Mouse (Mus musculus): ENCODE results near the gene Galnt7. TPM values are rescaled to one million over a fixed set of nuclear protein-coding genes. Genes with fewer than 3 reads are reported as not detected.
A peak's percentile ranks its signal among the peaks of the same experiment; 100 is the strongest.

Gene Galnt7
- polyA plus RNA-seq (2015; fragmentation: Nextera tagmentation; extraction: Ambion mirVana), result 8.7 and 11.3 TPM in 2 replicates

DNA sequence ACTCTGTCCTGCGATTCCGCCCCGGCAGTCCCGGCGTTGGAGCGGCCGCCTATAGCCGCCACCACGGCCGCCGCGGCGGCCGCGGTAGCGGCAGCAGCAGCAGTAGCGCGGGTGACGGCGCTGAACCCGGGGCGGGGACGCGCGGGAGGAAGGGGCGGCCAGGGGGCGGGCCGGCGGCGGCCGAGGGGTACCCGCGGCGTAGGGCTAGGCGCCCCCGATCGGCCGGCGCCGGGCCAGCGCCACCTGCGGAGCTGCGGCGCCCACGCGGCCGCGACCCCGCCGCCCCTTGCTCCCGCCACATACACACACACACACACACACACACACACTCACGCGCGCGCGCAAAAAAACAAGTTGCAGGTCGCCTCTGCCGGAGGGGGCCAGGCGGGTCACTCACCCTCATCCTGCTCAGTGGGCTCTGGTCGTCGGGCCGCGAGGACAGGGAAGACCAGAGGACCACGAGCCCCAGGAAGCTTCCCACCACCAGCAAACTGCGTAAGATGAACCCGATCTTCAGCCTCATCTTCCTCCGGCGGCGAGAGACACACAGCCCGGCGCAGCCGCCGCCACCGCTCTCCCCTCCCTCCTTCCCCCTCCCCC, at the start of gene Galnt7:
Gene Galnt7 (minus strand): TSS at position 577 of the 600 bp plus-strand sequence.
- H3K27ac ChIP-seq (ENCODE audit: low read length), result peak within 1 kb of the TSS; percentile 83
- H3K4me2 ChIP-seq (ENCODE audit: low read length), result peak within 1 kb of the TSS; percentile 80
- no peaks in the 10 kb centered on the region for H3K27me3 ChIP-seq (replicated peaks; ENCODE audit: control insufficient read depth, insufficient read depth, low read length)
- peaks cover 12% of the 10 kb centered on the region for H3K4me1 ChIP-seq (replicated peaks; ENCODE audit: control insufficient read depth, insufficient read depth, low read length)
- H3K36me3 ChIP-seq (ENCODE audit: control insufficient read depth, insufficient read depth), result no peaks in the 10 kb centered on the region
- peak within 1 kb of the TSS; percentile 97 for H3K9ac ChIP-seq (replicated peaks; ENCODE audit: low read depth, low read length)
- under 1% methylated on average over 39 of the region's 74 CpGs for WGBS
- peak within 1 kb of the TSS; percentile 88 for H3K4me3 ChIP-seq (replicated peaks; ENCODE audit: low read length)
- H3K9me3 ChIP-seq (ENCODE audit: control insufficient read depth, low read length), result no peaks in the 10 kb centered on the region
- ATAC-seq, result peak; percentile 87

DNA sequence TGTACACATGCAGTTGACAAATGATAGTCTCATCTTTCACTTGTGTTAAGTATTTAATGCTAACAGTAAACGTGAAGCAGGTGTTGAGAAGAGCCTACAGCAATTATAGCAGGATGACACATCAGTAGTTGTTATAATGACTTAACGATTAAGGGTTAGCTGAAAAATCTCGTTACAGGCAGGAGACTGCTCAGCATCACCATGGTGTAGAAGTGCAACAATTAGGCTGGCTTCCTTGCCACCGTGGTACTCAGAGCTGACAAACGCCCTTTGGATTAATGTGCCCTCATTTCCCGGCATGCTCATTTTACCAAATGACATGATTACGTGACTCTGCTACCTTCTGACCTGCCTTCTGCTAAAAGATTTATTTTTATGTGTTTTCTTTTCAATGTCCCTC, 35.8 kb upstream of the Galnt7 start:
- Histone ChIP-seq H3K9me3 (ENCODE audit: control insufficient read depth, low read length) (no peaks in the 10 kb centered on the region), H3K27me3 (replicated peaks; ENCODE audit: control insufficient read depth, insufficient read depth, low read length) (no peaks in the 10 kb centered on the region), H3K36me3 (ENCODE audit: control insufficient read depth, insufficient read depth) (no peaks in the 10 kb centered on the region), H3K4me1 (replicated peaks; ENCODE audit: control insufficient read depth, insufficient read depth, low read length) (no peaks in the 10 kb centered on the region), H3K27ac (ENCODE audit: low read length) (no peak overlapping the region), H3K4me2 (ENCODE audit: low read length) (no peak overlapping the region), H3K9ac (replicated peaks; ENCODE audit: low read depth, low read length) (no peak overlapping the region), H3K4me3 (replicated peaks; ENCODE audit: low read length) (no peak overlapping the region)
- no peak for ATAC-seq
- WGBS, result 24% methylated on average over 7 of the region's 7 CpGs

DNA sequence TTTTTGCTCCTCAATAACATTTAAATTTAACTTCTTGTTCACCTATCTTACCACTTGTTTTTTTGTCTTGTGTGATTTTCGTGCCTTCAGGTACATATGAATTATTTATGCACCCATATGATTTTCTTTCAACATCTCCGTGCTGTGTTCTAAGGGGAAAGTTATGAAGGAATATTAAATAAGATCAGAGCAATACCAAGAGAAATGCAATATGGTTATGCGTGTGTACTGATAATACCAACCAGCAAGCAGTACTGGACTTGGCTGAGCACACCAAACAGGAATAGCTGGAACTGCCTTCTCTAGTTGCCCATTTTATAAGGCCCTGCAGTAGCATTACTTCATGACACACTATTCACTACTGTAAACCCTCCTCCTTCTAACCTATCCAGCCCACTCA, 33.0 kb upstream of the Galnt7 start:
- Histone ChIP-seq H3K4me2 (ENCODE audit: low read length) (no peak overlapping the region), H3K27me3 (replicated peaks; ENCODE audit: control insufficient read depth, insufficient read depth, low read length) (no peaks in the 10 kb centered on the region), H3K9ac (replicated peaks; ENCODE audit: low read depth, low read length) (no peak overlapping the region), H3K27ac (ENCODE audit: low read length) (no peak overlapping the region), H3K4me1 (replicated peaks; ENCODE audit: control insufficient read depth, insufficient read depth, low read length) (no peaks in the 10 kb centered on the region), H3K9me3 (ENCODE audit: control insufficient read depth, low read length) (no peaks in the 10 kb centered on the region), H3K4me3 (replicated peaks; ENCODE audit: low read length) (no peak overlapping the region), H3K36me3 (ENCODE audit: control insufficient read depth, insufficient read depth) (no peaks in the 10 kb centered on the region)
- ATAC-seq, result no peak
- 88% methylated on average over 3 of the region's 3 CpGs for WGBS

DNA sequence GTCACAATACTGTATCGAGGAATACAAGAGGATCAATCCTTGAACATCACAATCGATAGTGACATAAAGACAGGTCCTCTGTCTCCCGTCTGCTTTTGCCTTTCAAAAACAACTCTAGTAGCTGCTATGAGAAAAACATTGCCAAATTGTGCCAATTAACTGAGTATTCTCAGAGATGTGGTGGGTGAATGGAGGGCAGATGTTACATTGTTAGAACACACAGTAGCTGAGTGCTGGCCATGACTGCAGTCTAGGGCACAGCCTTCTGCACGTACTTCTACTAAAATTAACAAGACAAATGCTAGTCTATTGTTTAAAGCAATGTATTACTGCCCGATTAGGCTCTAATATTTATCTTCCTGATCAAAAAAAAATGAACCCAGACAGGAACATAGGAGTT, 27.2 kb upstream of the Galnt7 start:
- Histone ChIP-seq H3K4me2 (ENCODE audit: low read length) (no peak overlapping the region), H3K9me3 (ENCODE audit: control insufficient read depth, low read length) (no peaks in the 10 kb centered on the region), H3K4me3 (replicated peaks; ENCODE audit: low read length) (no peak overlapping the region), H3K27me3 (replicated peaks; ENCODE audit: control insufficient read depth, insufficient read depth, low read length) (no peaks in the 10 kb centered on the region), H3K4me1 (replicated peaks; ENCODE audit: control insufficient read depth, insufficient read depth, low read length) (no peaks in the 10 kb centered on the region), H3K9ac (replicated peaks; ENCODE audit: low read depth, low read length) (no peak overlapping the region), H3K27ac (ENCODE audit: low read length) (no peak overlapping the region), H3K36me3 (ENCODE audit: control insufficient read depth, insufficient read depth) (no peaks in the 10 kb centered on the region)
- 38% methylated on average over 5 of the region's 5 CpGs for WGBS
- peak; percentile 47; the same call in 1 of the 2 replicates for ATAC-seq

DNA sequence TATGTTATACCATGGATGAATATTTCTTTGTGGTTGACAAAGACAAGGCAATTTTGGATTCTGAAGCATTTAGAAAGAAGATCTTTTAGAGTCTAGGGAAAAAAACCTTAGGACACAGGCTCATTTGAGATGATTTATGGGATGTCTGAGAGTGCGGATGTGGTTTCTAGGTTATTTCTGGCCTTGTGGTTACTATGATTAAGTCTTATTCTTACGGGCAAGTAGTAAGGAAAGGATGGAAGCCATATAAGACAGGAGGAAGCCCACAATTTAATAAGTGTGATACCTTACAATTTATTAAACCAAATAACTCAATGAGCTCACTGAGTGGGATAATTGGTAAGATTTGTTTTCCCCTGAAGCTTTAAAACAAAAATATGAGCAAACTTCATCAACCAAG, 11.3 kb upstream of the Galnt7 start:
- no peak overlapping the region for H3K4me2 ChIP-seq (ENCODE audit: low read length)
- no peak overlapping the region for H3K4me3 ChIP-seq (replicated peaks; ENCODE audit: low read length)
- H3K27ac ChIP-seq (ENCODE audit: low read length), result no peak overlapping the region
- ATAC-seq, result no peak
- H3K9me3 ChIP-seq (ENCODE audit: control insufficient read depth, low read length), result no peaks in the 10 kb centered on the region
- H3K27me3 ChIP-seq (replicated peaks; ENCODE audit: control insufficient read depth, insufficient read depth, low read length), result no peaks in the 10 kb centered on the region
- 95% methylated on average over 2 of the region's 2 CpGs for whole genome bisulfite sequencing
- no peaks in the 10 kb centered on the region for H3K4me1 ChIP-seq (replicated peaks; ENCODE audit: control insufficient read depth, insufficient read depth, low read length)
- no peak overlapping the region for H3K9ac ChIP-seq (replicated peaks; ENCODE audit: low read depth, low read length)
- no peaks in the 10 kb centered on the region for H3K36me3 ChIP-seq (ENCODE audit: control insufficient read depth, insufficient read depth)

DNA sequence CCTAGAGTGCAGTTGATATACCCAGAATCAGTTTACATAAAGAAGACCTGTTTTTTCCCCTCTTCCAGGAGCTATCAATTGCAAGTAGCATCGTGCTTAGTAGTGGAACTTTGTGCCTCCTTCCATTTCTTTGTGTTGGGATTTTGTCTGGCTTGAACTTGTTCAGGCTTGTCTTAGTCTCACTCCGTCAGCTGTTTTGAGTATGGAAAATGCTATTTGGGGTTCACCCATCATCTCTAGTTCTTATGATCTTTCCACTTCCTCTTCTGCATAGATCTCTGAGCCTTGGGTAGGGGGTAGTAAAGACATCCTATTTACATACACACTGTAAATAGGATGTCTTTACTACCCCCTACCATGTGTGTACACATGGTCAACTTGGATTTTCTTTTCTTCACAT, 7.2 kb upstream of the Galnt7 start:
- Histone ChIP-seq H3K4me3 (replicated peaks; ENCODE audit: low read length) (no peak overlapping the region), H3K9me3 (ENCODE audit: control insufficient read depth, low read length) (no peaks in the 10 kb centered on the region), H3K27me3 (replicated peaks; ENCODE audit: control insufficient read depth, insufficient read depth, low read length) (no peaks in the 10 kb centered on the region), H3K36me3 (ENCODE audit: control insufficient read depth, insufficient read depth) (no peaks in the 10 kb centered on the region), H3K9ac (replicated peaks; ENCODE audit: low read depth, low read length) (no peak overlapping the region), H3K4me2 (ENCODE audit: low read length) (no peak overlapping the region), H3K27ac (ENCODE audit: low read length) (no peak overlapping the region), H3K4me1 (replicated peaks; ENCODE audit: control insufficient read depth, insufficient read depth, low read length) (no peaks in the 10 kb centered on the region)
- no peak for ATAC-seq
- 89% methylated on average over 2 of the region's 2 CpGs for WGBS

DNA sequence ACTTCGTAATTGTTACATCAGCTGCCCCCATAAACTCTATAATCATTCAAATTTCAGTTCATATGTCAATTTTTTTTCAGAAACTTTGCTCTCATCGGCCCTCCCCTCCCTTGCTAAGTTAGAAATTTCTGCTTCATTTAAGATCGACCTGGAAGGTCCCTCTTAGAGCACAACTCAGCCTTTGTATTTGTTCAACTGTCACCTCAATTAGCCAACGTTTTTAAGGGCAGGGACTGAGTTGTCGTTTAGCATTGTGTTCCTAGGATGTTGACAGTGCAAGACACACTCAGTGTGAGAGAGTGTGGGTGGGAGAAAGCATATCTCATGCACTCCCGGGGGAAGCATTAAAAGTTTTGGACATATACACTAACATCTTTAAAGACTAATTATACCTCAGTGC, 3.6 kb upstream of the Galnt7 start:
- no peak overlapping the region for H3K9ac ChIP-seq (replicated peaks; ENCODE audit: low read depth, low read length)
- H3K4me3 ChIP-seq (replicated peaks; ENCODE audit: low read length), result no peak overlapping the region
- no peaks in the 10 kb centered on the region for H3K9me3 ChIP-seq (ENCODE audit: control insufficient read depth, low read length)
- H3K27ac ChIP-seq (ENCODE audit: low read length), result no peak overlapping the region
- H3K4me1 ChIP-seq (replicated peaks; ENCODE audit: control insufficient read depth, insufficient read depth, low read length), result peaks cover 9% of the 10 kb centered on the region
- WGBS, result 20% methylated on average over 6 of the region's 6 CpGs
- no peaks in the 10 kb centered on the region for H3K27me3 ChIP-seq (replicated peaks; ENCODE audit: control insufficient read depth, insufficient read depth, low read length)
- H3K36me3 ChIP-seq (ENCODE audit: control insufficient read depth, insufficient read depth), result no peaks in the 10 kb centered on the region
- no peak for ATAC-seq
- no peak overlapping the region for H3K4me2 ChIP-seq (ENCODE audit: low read length)

DNA sequence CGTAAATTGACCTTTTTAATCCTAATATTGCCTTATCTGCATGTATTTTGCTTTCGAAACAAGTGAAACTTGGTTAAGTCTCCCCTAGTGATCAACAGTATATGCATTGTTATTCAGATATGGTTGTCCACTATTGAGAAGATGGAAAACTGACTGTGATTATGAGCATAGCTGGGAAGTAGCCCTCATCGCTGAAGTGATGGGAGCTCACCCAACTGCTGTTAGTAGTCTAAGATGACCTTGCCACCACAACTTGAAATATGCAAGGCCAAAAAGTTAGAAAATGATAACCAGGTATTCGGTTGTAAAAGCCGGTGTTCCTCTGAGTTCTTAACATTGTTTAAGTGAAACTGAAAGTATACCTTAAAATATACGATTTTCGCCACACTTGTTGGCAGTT, 1.3 kb upstream of the Galnt7 start:
- no peak for ATAC-seq
- no peaks in the 10 kb centered on the region for H3K27me3 ChIP-seq (replicated peaks; ENCODE audit: control insufficient read depth, insufficient read depth, low read length)
- peaks cover 12% of the 10 kb centered on the region for H3K4me1 ChIP-seq (replicated peaks; ENCODE audit: control insufficient read depth, insufficient read depth, low read length)
- no peaks in the 10 kb centered on the region for H3K9me3 ChIP-seq (ENCODE audit: control insufficient read depth, low read length)
- 71% methylated on average over 7 of the region's 7 CpGs for WGBS
- no peak overlapping the region for H3K4me2 ChIP-seq (ENCODE audit: low read length)
- no peaks in the 10 kb centered on the region for H3K36me3 ChIP-seq (ENCODE audit: control insufficient read depth, insufficient read depth)
- H3K9ac ChIP-seq (replicated peaks; ENCODE audit: low read depth, low read length), result no peak overlapping the region
- no peak overlapping the region for H3K27ac ChIP-seq (ENCODE audit: low read length)
- no peak overlapping the region for H3K4me3 ChIP-seq (replicated peaks; ENCODE audit: low read length)

DNA sequence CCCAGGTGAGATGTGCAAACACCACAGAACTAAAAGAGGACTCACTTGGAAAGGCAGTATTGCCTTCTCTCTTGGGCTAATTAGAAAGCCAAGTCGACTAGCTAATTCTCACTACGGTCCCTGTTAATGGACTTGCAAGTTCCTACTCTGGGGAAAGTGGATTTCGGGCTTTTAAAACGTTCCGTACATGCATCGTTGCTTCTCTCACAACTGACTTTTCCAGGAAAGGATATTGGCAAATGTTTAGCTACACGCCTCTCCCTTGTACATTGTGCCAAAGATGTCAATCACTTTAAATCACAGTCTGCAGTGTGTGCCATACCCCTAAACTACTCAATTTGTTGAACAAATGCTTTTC, 915 bp upstream of the Galnt7 start:
- no peaks in the 10 kb centered on the region for H3K27me3 ChIP-seq (replicated peaks; ENCODE audit: control insufficient read depth, insufficient read depth, low read length)
- peak overlapping the region; percentile 80 for H3K4me2 ChIP-seq (ENCODE audit: low read length)
- H3K27ac ChIP-seq (ENCODE audit: low read length), result peak overlapping the region; percentile 41; the same call in 1 of the 2 replicates
- H3K4me1 ChIP-seq (replicated peaks; ENCODE audit: control insufficient read depth, insufficient read depth, low read length), result peaks cover 12% of the 10 kb centered on the region
- 6% methylated on average over 7 of the region's 7 CpGs for WGBS
- H3K9me3 ChIP-seq (ENCODE audit: control insufficient read depth, low read length), result no peaks in the 10 kb centered on the region
- H3K9ac ChIP-seq (replicated peaks; ENCODE audit: low read depth, low read length), result no peak overlapping the region
- H3K4me3 ChIP-seq (replicated peaks; ENCODE audit: low read length), result peak overlapping the region; percentile 88
- H3K36me3 ChIP-seq (ENCODE audit: control insufficient read depth, insufficient read depth), result no peaks in the 10 kb centered on the region
- no peak for ATAC-seq

All from forebrain, embryonic 16.5 days (tissue).